Mouse (Mus musculus) adipose tissue, adult 10 weeks (tissue): Measurements from ENCODE around the gene Gpr75. TPM values are rescaled to one million over a fixed set of nuclear protein-coding genes. Genes with fewer than 3 reads are reported as not detected.

Experiments used
- polyA plus RNA-seq: library from polyadenylated mRNA; stranded (reverse); fragments of 350-450 nt; fragmentation: Illumina TruSeq; extraction: RNeasy Lipid Tissue Mini Kit (QIAGEN cat#74804); gene quantifications from one replicate; pipeline ENCODE4 v1.2.3, GENCODE M21; 2014; ENCODE audit warnings: low read depth, low replicate concordance

Gene Gpr75
- polyA plus RNA-seq: 0.36 TPM

DNA sequence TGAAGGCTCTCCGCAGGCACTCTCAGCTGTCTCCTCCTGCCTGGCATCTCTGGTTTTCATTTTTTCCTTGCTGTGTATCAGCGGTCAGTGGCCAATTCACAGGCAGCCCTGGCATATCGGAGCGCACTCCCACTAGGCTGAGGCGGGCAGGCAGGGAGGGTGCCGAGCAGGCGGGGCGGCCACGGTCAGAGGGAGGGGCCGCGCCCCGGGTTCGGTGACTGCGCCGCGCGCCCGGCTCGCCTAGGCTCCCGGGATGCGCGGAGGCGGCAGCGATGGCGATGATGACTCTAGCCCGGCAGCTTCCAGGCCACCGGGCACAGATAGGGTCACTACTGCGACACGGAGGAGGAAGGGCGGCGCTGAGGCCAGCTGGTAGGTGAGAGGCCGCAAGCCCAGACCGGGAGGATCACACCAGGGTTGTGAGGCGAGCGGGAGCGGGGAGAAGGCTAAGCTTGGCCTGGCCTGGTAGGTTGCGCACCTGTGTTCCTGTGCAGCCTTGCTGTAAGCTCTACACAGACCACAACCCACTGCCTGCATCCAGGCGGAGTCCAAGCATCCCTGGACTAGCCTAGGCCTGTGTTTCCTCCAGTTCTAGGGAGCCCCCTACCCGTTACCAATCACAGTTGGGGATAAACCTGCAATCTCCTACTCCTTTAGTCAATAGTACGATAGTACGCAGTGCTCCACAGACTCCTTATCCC, at the start of gene Gpr75, which contains the start of gene Asb3:
Gene Gpr75 (plus strand): TSS at position 188 of the 701 bp plus-strand sequence.
Gene Asb3 (plus strand): TSS at position 246 of the 701 bp plus-strand sequence.

Other genes starting within 250 kb of the Gpr75 start
- gene Acyp2, start 235.8 kb upstream of the Gpr75 start, polyA plus RNA-seq: 25.3 TPM
- gene Psme4, start 113.6 kb upstream of the Gpr75 start, polyA plus RNA-seq: 38.8 TPM
- gene Asb3, start 58 bp downstream of the Gpr75 start, polyA plus RNA-seq: 9.4 TPM
- 85.4 TPM for gene Erlec1, start 69.0 kb downstream of the Gpr75 start, polyA plus RNA-seq
- gene Chac2, start 101.0 kb downstream of the Gpr75 start, polyA plus RNA-seq: 7.8 TPM